ENCODE assay signal across 8 mouse cellular contexts in the genomic region with DNA sequence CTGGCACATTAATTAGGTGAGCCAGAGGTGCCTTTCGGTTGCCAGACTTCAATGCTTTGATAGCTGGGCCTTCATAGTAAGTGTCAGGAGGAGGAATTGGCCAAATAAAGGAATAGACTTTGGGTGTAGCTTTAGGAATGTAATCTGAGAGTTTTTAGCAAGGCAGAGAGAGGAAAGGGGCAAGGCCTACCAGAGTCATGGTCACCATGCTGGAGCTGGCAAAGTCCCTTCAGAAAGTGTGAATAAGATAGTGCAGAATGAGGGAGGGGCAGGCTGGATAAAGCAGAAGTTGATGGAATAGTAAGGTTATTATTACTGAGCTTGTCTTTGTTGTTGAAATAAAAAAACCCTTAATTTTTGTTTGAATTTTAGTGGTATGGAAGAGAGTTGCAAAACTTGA. TPM values are rescaled to one million over a fixed set of nuclear protein-coding genes. Genes with fewer than 3 reads are reported as not detected.
A peak's percentile ranks its signal among the peaks of the same experiment; 100 is the strongest.
DNase-seq lines count a peak whose midpoint lies in the region; ATAC-seq and TF ChIP-seq lines count a peak whose summit lies in the region.

No protein-coding gene starts in this region.

- intact Hi-C loops in heart, postnatal 25 days (cut with DNase I): loop anchor here (2.0 kb wide), 1 partner anchor 61 kb away; no protein-coding TSS in a partner anchor
- intact Hi-C loops in left cerebral cortex, postnatal 4 days (cut with DNase I): loop anchor here (5.0 kb wide), 1 partner anchor 37 kb away; no protein-coding TSS in a partner anchor

- WGBS in heart, embryonic 12.5 days: 44% methylated on average over 1 of the region's 1 CpGs
- WGBS in forebrain, embryonic 16.5 days: 29% methylated on average over 1 of the region's 1 CpGs

- no peak for ATAC-seq in heart, embryonic 12.5 days (ENCODE audit: insufficient number of reproducible peaks, low FRiP score)
- no peak for ATAC-seq in forebrain, embryonic 16.5 days
- ATAC-seq in megakaryocyte-erythroid progenitor cell, adult 5-6 weeks (replicated peaks; ENCODE audit: low FRiP score, low TSS enrichment, poor library complexity, severe bottlenecking): peak; percentile 34

- peak overlapping the region; percentile 91 for H3K4me2 ChIP-seq in heart, embryonic 12.5 days
- peak overlapping the region; percentile 72 for H3K4me2 ChIP-seq in forebrain, embryonic 16.5 days (ENCODE audit: low read length)

- H3K4me3 ChIP-seq in heart, embryonic 12.5 days: peak overlapping the region; percentile 98
- peak overlapping the region; percentile 87 to 88 for H3K4me3 ChIP-seq in ES-E14 (ENCODE audit: insufficient read depth in 1 of 2, low read depth in 1 of 2, low read length in 2 of 2, poor library complexity in 1 of 2, severe bottlenecking in 1 of 2)
- H3K4me3 ChIP-seq in forebrain, embryonic 16.5 days (replicated peaks; ENCODE audit: low read length): peak overlapping the region; percentile 79

- peaks cover 21% of the 10 kb centered on the region for H3K4me1 ChIP-seq in heart, embryonic 12.5 days (replicated peaks)
- peaks cover 0 to 2% of the 10 kb centered on the region in 2 experiments; a peak in 1 of 4 replicates for H3K4me1 ChIP-seq in ES-E14 (ENCODE audit: control insufficient read depth in 2 of 2, insufficient read depth in 2 of 2, low read length in 2 of 2, poor library complexity in 1 of 2)
- H3K4me1 ChIP-seq in forebrain, embryonic 16.5 days (replicated peaks; ENCODE audit: control insufficient read depth, insufficient read depth, low read length): peaks cover 14% of the 10 kb centered on the region

- H3K27me3 ChIP-seq in heart, embryonic 12.5 days (replicated peaks): no peaks in the 10 kb centered on the region
- no peaks in the 10 kb centered on the region for H3K27me3 ChIP-seq in forebrain, embryonic 16.5 days (replicated peaks; ENCODE audit: control insufficient read depth, insufficient read depth, low read length)

- in situ Hi-C loops in ES-E14 (cut with MboI; ENCODE audit: low sequenced_read_pairs in 2 of 2, unreplicated experiment in 2 of 2): no loop called here

- no peak for DNase-seq in heart, postnatal 25 days (ENCODE audit: low spot score)
- DNase-seq in ES-E14 (ENCODE audit: low read depth, low spot score): no peak
- DNase-seq in left cerebral cortex, postnatal 4 days: no peak
- no peak for DNase-seq in embryo, embryonic 9.5 days (ENCODE audit: extremely low spot score)
- DNase-seq in cerebellum, postnatal 25 days: no peak

- peak overlapping the region; percentile 87 for H3K9ac ChIP-seq in heart, embryonic 12.5 days
- peak overlapping the region; percentile 92; the same call in 1 of the 2 replicates for H3K9ac ChIP-seq in ES-E14 (ENCODE audit: insufficient read depth, low read depth, low read length, poor library complexity, severe bottlenecking)
- H3K9ac ChIP-seq in forebrain, embryonic 16.5 days (replicated peaks; ENCODE audit: low read depth, low read length): peak overlapping the region; percentile 76

- no peaks in the 10 kb centered on the region for H3K9me3 ChIP-seq in heart, embryonic 12.5 days (replicated peaks)
- H3K9me3 ChIP-seq in ES-E14 (ENCODE audit: control insufficient read depth, insufficient read depth, low read depth, low read length): no peaks in the 10 kb centered on the region
- no peaks in the 10 kb centered on the region for H3K9me3 ChIP-seq in forebrain, embryonic 16.5 days (ENCODE audit: control insufficient read depth, low read length)

- peaks cover 22% of the 10 kb centered on the region for H3K36me3 ChIP-seq in heart, embryonic 12.5 days
- peaks cover 5% of the 10 kb centered on the region for H3K36me3 ChIP-seq in ES-E14 (ENCODE audit: control insufficient read depth, insufficient read depth, low read length, poor library complexity, severe bottlenecking)
- H3K36me3 ChIP-seq in forebrain, embryonic 16.5 days (ENCODE audit: control insufficient read depth, insufficient read depth): peaks cover 16% of the 10 kb centered on the region

- H3K27ac ChIP-seq in heart, embryonic 12.5 days (ENCODE audit: poor library complexity, severe bottlenecking): peak overlapping the region; percentile 93
- H3K27ac ChIP-seq in ES-E14 (ENCODE audit: insufficient read depth, low read depth, low read length, poor library complexity, severe bottlenecking): no peak overlapping the region
- H3K27ac ChIP-seq in forebrain, embryonic 16.5 days (ENCODE audit: low read length): 0 out of 2 replicates have a peak overlapping the region, but pooled peaks have one; percentile 90

TF ChIP-seq in ES-E14, 5 proteins besides CTCF, POLR2A, EP300 and RAD21:
- TF ChIP-seq ZC3H11A (IDR thresholded peaks at IDR 0.05; ENCODE audit: borderline replicate concordance, low read depth, low read length) (no peak), MAFK (IDR thresholded peaks at IDR 0.05; ENCODE audit: insufficient read depth, low read depth, low read length) (no peak), HCFC1 (IDR thresholded peaks at IDR 0.05; ENCODE audit: borderline replicate concordance, insufficient read depth, low read length) (no peak), ZNF384 (IDR thresholded peaks at IDR 0.05; ENCODE audit: low read depth, low read length) (no peak), CHD2 (IDR thresholded peaks at IDR 0.05; ENCODE audit: low read depth, low read length) (no peak)

RNA-seq across cellular contexts. Expression of a gene that starts 1.0 kb away (rescaled TPM):
- 9.9 and 10.6 TPM in 2 replicates for polyA plus RNA-seq in heart, embryonic 12.5 days (2016; fragmentation: Nextera tagmentation; extraction: Ambion mirVana)
- total RNA-seq in heart, postnatal 25 days (2021): 10 to 100 TPM; 11.0 to 11.5 TPM
- total RNA-seq in ES-E14 (2012; rRNA removed): 18.0 and 19.8 TPM in 2 replicates
- 20.8 and 21.5 TPM in 2 replicates for polyA plus RNA-seq in forebrain, embryonic 16.5 days (2015; fragmentation: Nextera tagmentation; extraction: Ambion mirVana)
- total RNA-seq in megakaryocyte-erythroid progenitor cell, adult 5-6 weeks (2014; fragmentation: Nextera tagmentation): 30.8 and 31.7 TPM in 2 replicates
- total RNA-seq in megakaryocyte-erythroid progenitor cell, adult 5-6 weeks (2017): 25.4 and 39.1 TPM in 2 replicates
- total RNA-seq in left cerebral cortex, postnatal 4 days (2021): 10 to 100 TPM; 29.4 to 30.8 TPM

RNA-seq across cellular contexts. Expression of a gene that starts 13.5 kb away (rescaled TPM):
- not detected in 2 replicates for polyA plus RNA-seq in heart, embryonic 12.5 days (2016; fragmentation: Nextera tagmentation; extraction: Ambion mirVana)
- not detected for total RNA-seq in heart, postnatal 25 days (2021)
- not detected in 2 replicates for total RNA-seq in ES-E14 (2012; rRNA removed)
- not detected in 2 replicates for polyA plus RNA-seq in forebrain, embryonic 16.5 days (2015; fragmentation: Nextera tagmentation; extraction: Ambion mirVana)
- not detected in 2 replicates for total RNA-seq in megakaryocyte-erythroid progenitor cell, adult 5-6 weeks (2014; fragmentation: Nextera tagmentation)
- not detected in 2 replicates for total RNA-seq in megakaryocyte-erythroid progenitor cell, adult 5-6 weeks (2017)
- total RNA-seq in left cerebral cortex, postnatal 4 days (2021): not detected
